Mouse (Mus musculus) embryonic facial prominence, embryonic 10.5 days (tissue): ENCODE results near the gene Arfip2. TPM values are rescaled to one million over a fixed set of nuclear protein-coding genes. Genes with fewer than 3 reads are reported as not detected.

Experiments used
- DNase-seq: peaks from one replicate; pipeline ENCODE4 v3.0.0-alpha.2; 2017; ENCODE audit warnings: low spot score
- H3K27ac ChIP-seq: fragments of 300-500 bp; sonication (generic); replicated peaks from 2 replicates; pipeline ENCODE4 v1.5.1; 2016; ENCODE audit warnings: mild to moderate bottlenecking
- H3K27me3 ChIP-seq: fragments of 300-500 bp; sonication (generic); replicated peaks from 2 replicates; pipeline ENCODE4 v1.6.1; 2016; ENCODE audit warnings: low read depth, mild to moderate bottlenecking; ENCODE audit not compliant: poor library complexity, severe bottlenecking
- H3K36me3 ChIP-seq: fragments of 300-500 bp; sonication (generic); replicated peaks from 2 replicates; pipeline ENCODE4 v1.6.1; 2016; ENCODE audit warnings: mild to moderate bottlenecking, moderate library complexity
- H3K4me1 ChIP-seq: fragments of 300-500 bp; sonication (generic); 2 replicates; pipeline ENCODE4 v1.6.1; 2016
- H3K4me3 ChIP-seq: fragments of 300-500 bp; sonication (generic); 2 replicates; pipeline ENCODE4 v1.5.1; 2016; ENCODE audit warnings: mild to moderate bottlenecking, moderate library complexity
- H3K9me3 ChIP-seq: fragments of 300-500 bp; sonication (generic); 2 replicates; pipeline ENCODE4 v1.6.1; 2016; ENCODE audit warnings: mild to moderate bottlenecking
- WGBS: fragments of 180-500 bp; shearing (Covaris S2); methylation state at CpG from one replicate; pipeline ENCODE4 v1.1.7; 2016; 5-methylcytosine and 5-hydroxymethylcytosine counted together
- polyA plus RNA-seq: library from polyadenylated mRNA; unstranded; fragments of >200 nt; fragmentation: Nextera tagmentation; extraction: Ambion mirVana; gene quantifications from 2 replicates; pipeline ENCODE4 v1.2.1, GENCODE M21; 2016

Gene Arfip2
- polyA plus RNA-seq, result 61.2 and 64.1 TPM in 2 replicates

DNA sequence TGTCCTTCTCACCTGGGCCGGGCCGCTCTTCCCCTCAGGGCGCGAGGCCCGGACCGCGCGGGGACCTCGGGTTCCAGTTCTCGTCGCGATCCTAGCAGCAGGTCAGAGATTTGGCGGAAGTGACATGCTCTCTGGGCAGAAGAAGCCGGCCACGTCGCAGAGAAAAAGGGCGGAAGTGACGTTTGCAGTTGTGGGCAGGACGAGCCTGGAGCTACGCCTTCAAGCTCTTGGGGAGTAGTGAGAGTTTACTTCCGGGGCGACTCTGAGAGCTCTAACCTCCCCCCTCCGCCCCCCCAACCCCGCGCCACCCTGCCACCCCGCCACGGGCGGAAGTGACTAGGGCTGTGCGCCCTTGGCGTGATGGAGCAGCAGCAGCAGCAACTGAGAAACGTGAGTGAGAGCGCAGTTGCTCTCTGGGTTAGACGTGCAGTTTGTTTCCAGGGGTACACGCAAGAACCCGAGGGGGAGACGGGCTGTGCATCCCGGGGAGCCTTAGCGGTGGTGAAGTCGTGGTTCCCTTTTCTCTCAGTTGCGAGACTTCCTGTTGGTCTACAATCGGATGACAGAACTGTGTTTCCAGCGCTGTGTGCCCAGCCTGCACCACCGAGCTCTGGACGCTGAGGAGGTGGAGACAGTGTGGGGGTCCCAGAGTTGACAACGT, at the start of gene Arfip2, which contains the start of gene Gm45799:
TSS of gene Arfip2 (minus strand) at position 184 of the 661 bp plus-strand sequence.
TSS of gene Gm45799 (plus strand) at position 320 of the 661 bp plus-strand sequence.
- H3K27ac ChIP-seq, result peak within 1 kb of the TSS; percentile 85
- H3K36me3 ChIP-seq, result peaks cover 54% of the 10 kb centered on the region
- H3K4me3 ChIP-seq, result peak within 1 kb of the TSS; percentile 83
- under 1% methylated on average over 45 of the region's 45 CpGs for WGBS
- peaks cover 23% of the 10 kb centered on the region for H3K4me1 ChIP-seq
- H3K9me3 ChIP-seq, result no peaks in the 10 kb centered on the region
- H3K27me3 ChIP-seq, result peaks cover 5% of the 10 kb centered on the region
- DNase-seq, result peak; percentile 96

DNA sequence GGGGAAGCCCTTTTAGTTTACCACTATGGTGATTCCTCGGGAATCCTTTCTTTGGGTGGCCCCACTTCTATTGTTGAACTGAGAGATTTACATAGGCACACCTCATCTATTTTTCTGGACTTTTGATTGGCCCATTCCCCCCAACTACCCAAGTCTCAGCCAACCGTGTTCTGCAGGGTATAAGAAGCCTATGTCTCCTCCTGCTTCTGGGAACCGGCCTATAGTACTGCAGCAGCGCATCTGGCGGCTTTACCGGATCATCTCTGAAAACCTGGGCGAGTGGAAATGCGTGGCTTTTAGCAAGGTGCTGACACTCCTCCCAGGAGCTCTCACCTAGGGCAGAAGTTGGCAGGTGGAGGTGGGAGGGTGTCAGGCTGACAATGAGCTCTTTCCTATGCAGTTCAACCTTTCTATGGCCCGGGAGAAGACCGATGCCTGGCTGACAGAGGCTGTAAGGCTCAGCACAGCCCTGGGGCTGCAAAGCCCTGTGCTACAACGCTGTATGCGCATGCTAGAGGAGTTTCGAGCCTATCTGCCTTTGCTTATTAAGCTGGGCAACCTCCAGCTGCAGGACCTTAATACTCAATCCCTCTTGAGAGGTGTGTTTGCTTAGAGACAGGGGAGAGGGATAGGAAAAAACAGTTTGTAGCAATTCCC, 45.5 kb upstream of the Arfip2 start:
- H3K36me3 ChIP-seq, result no peaks in the 10 kb centered on the region
- H3K4me1 ChIP-seq, result peaks cover 4% of the 10 kb centered on the region; the same call in 1 of the 2 replicates
- peak overlapping the region; percentile 38 for H3K4me3 ChIP-seq
- peak; percentile 13 for DNase-seq
- 12% methylated on average over 13 of the region's 13 CpGs for WGBS
- no peak overlapping the region for H3K27ac ChIP-seq
- 0 out of 2 replicates have a peak, but pooled peaks cover 8% of the 10 kb centered on the region for H3K27me3 ChIP-seq
- H3K9me3 ChIP-seq, result no peaks in the 10 kb centered on the region

DNA sequence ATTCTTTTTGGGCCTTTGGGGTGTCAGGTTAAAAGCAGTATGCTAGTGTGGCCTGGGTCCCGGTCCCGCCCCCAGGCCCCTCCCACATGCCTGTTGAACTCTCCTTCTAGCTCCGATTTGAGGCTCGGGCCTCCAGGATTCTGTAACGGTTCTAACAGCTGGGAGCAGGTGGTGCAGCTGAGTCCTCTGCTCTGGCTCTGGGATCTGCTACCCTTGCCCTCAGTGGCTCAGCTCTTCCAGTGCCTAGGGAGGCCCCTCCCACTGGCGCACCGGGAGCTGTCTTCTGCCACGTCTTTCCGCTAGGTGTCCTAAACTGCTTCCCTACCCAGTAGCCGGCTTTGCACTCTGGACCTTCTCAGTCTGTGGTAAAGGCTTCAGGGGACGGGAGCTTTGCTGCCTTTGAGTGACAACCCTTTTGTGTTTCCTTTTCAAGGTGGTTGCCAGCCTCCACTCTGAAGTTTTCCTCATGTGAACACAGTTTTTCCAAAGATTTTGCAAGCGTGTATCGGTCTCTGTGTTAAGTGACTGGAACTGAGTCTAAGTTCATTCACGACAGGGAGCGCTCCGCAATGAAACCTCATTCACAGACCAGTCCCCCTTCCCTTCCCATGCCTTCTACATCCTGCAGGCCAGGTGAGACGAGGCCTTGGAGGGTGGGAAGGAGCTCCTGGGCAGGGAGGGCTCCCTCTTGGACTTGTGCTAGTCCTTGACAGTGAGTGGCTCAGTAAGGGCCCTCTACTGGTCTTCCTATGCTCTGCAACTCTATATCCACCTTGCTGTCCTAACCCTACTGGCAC, 10.6 kb upstream of the Arfip2 start, which contains the start of gene Dnhd1:
TSS of gene Dnhd1 (plus strand) at position 189 of the 797 bp plus-strand sequence.
- DNase-seq, result peak; percentile 83
- Histone ChIP-seq H3K27ac (peak within 1 kb of the TSS; percentile 26), H3K36me3 (peaks cover 6% of the 10 kb centered on the region), H3K27me3 (no peaks in the 10 kb centered on the region), H3K4me3 (peak within 1 kb of the TSS; percentile 55), H3K9me3 (no peaks in the 10 kb centered on the region), H3K4me1 (peaks cover 14% of the 10 kb centered on the region)
- 3% methylated on average over 17 of the region's 17 CpGs for WGBS

DNA sequence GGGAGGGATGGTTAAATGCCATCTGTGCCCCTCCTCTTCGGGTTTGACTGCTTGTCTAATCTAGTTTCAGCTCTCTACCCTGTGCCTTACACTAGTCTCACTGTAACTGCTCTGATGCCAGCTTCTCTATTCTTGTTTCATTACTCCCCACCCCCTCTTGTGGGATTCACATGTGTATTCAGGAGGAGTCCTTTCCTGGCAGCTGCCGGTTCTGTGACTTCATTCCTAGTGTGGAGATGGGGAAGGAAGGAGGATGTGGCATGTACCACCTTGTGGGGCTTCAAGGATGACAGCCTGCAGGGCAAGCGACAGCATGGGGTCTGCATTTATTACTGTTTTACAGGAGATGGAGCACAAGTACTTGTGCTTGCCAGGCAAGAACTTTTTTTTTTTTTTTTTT, 1.7 kb upstream of the Arfip2 start:
- Histone ChIP-seq H3K9me3 (no peaks in the 10 kb centered on the region), H3K36me3 (peaks cover 39% of the 10 kb centered on the region), H3K27ac (no peak overlapping the region), H3K27me3 (no peaks in the 10 kb centered on the region), H3K4me3 (peak overlapping the region; percentile 83), H3K4me1 (peaks cover 23% of the 10 kb centered on the region)
- DNase-seq, result no peak
- 66% methylated on average over 3 of the region's 3 CpGs for WGBS

DNA sequence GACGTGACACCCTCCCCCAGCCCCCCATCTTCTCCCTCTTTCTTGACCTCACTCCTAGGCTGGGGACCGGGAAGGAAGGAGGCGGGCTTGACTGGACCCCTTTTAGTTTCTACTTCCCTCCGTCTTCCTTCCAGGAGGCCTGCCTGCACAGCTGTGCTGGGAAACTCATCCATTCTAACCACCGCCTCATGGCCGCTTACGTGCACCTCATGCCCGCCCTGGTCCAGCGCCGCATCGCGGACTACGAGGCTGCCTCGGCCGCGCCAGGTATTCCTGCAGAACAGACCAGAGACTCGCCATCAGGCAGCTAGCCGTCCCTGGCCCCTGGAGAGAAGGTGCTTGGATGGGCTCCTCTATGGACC, 659 bp upstream of the Arfip2 start:
- Histone ChIP-seq H3K9me3 (no peaks in the 10 kb centered on the region), H3K27me3 (no peaks in the 10 kb centered on the region), H3K4me1 (peaks cover 23% of the 10 kb centered on the region), H3K36me3 (peaks cover 49% of the 10 kb centered on the region), H3K27ac (peak overlapping the region; percentile 85), H3K4me3 (peak overlapping the region; percentile 83)
- peak; percentile 45 for DNase-seq
- WGBS, result under 1% methylated on average over 18 of the region's 18 CpGs

DNA sequence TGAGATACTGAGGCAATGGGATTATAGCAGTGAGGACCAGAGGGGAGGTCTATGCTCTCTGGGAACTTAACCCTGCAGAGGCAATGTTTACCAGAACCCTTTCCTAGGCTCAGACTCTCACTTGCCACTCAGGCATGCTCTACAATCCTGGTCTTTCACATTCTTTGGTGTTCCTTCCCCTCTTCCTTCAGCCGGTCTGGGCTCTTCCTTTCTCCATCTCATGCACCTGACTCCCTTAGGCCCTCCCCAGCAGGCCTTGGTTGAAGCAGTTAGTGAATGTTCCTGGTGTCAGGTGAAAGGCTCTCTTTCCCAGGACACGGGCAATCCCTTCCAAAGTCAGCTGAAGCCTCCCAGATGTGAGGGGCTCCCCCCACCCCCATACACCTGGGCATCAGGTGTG, 460 bp downstream of the Arfip2 start, which contains the start of gene Timm10b:
TSS of gene Timm10b (plus strand) at position 301 of the 400 bp plus-strand sequence.
- peaks cover 23% of the 10 kb centered on the region for H3K4me1 ChIP-seq
- H3K36me3 ChIP-seq, result peaks cover 56% of the 10 kb centered on the region
- DNase-seq, result no peak
- H3K27ac ChIP-seq, result peak within 1 kb of the TSS; percentile 85
- H3K9me3 ChIP-seq, result no peaks in the 10 kb centered on the region
- WGBS, result 10% methylated on average over 2 of the region's 2 CpGs
- peaks cover 11% of the 10 kb centered on the region for H3K27me3 ChIP-seq
- peak within 1 kb of the TSS; percentile 83 for H3K4me3 ChIP-seq

GRCm38 (mm10) chr7:105639304-105639703, 912 bp downstream of the Arfip2 start:
- Histone ChIP-seq H3K27ac (peak overlapping the region; percentile 85; the same call in 1 of the 2 replicates), H3K27me3 (peaks cover 15% of the 10 kb centered on the region), H3K36me3 (peaks cover 55% of the 10 kb centered on the region), H3K4me3 (peak overlapping the region; percentile 83), H3K4me1 (peaks cover 24% of the 10 kb centered on the region), H3K9me3 (no peaks in the 10 kb centered on the region)
- DNase-seq, result no peak
- WGBS, result 82% methylated on average over 9 of the region's 9 CpGs

DNA sequence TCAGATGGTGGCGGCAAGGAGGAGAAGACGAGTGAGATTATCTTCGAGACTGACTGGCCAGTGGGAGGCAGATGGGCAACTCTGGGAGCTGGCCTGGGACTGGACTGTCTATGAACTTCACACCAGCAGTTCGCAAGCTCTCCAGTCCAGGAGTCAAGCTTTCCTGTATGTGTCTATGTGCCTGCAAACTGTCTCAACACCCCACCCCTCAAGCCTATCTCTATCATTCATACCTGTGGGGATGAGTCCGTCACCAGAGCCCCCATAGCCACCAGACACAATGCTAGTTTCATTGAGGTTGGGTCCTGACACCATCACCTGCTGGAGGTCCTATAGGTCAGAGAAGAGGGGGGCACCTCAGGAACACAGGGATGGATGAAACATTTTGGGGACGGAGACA, 1.4 kb downstream of the Arfip2 start:
- H3K4me1 ChIP-seq, result peaks cover 30% of the 10 kb centered on the region
- DNase-seq, result no peak
- 94% methylated on average over 6 of the region's 6 CpGs for WGBS
- peak overlapping the region; percentile 21; the same call in 1 of the 2 replicates for H3K4me3 ChIP-seq
- peaks cover 51% of the 10 kb centered on the region for H3K36me3 ChIP-seq
- H3K27ac ChIP-seq, result no peak overlapping the region
- peaks cover 18% of the 10 kb centered on the region for H3K27me3 ChIP-seq
- no peaks in the 10 kb centered on the region for H3K9me3 ChIP-seq

GRCm38 (mm10) chr7:105635726-105636125, 4.5 kb downstream of the Arfip2 start:
- peaks cover 37% of the 10 kb centered on the region for H3K36me3 ChIP-seq
- DNase-seq, result no peak
- no peak overlapping the region for H3K4me3 ChIP-seq
- peaks cover 35% of the 10 kb centered on the region for H3K4me1 ChIP-seq
- H3K27me3 ChIP-seq, result peaks cover 18% of the 10 kb centered on the region
- no peak overlapping the region for H3K27ac ChIP-seq
- WGBS, result 96% methylated on average over 2 of the region's 2 CpGs
- H3K9me3 ChIP-seq, result no peaks in the 10 kb centered on the region

- peaks cover 18% of the 10 kb centered on the region for H3K27me3 ChIP-seq
- WGBS, result 63% methylated on average over 9 of the region's 9 CpGs
- no peaks in the 10 kb centered on the region for H3K9me3 ChIP-seq
- DNase-seq, result no peak
- H3K27ac ChIP-seq, result no peak overlapping the region
- H3K4me1 ChIP-seq, result peaks cover 29% of the 10 kb centered on the region
- H3K36me3 ChIP-seq, result peaks cover 37% of the 10 kb centered on the region
- H3K4me3 ChIP-seq, result peak overlapping the region; percentile 91
These were observed 5.8 kb downstream of the Arfip2 start for GRCm38 (mm10) chr7:105634272-105634920.

- H3K27me3 ChIP-seq, result peaks cover 18% of the 10 kb centered on the region
- WGBS, result 6% methylated on average over 10 of the region's 10 CpGs
- H3K27ac ChIP-seq, result peak overlapping the region; percentile 91
- peak overlapping the region; percentile 91 for H3K4me3 ChIP-seq
- peaks cover 35% of the 10 kb centered on the region for H3K36me3 ChIP-seq
- no peaks in the 10 kb centered on the region for H3K9me3 ChIP-seq
- H3K4me1 ChIP-seq, result peaks cover 29% of the 10 kb centered on the region
- DNase-seq, result no peak
These were observed 6.4 kb downstream of the Arfip2 start for GRCm38 (mm10) chr7:105633801-105634135.
